ENCODE assay signal across 8 mouse cellular contexts in the genomic region with DNA sequence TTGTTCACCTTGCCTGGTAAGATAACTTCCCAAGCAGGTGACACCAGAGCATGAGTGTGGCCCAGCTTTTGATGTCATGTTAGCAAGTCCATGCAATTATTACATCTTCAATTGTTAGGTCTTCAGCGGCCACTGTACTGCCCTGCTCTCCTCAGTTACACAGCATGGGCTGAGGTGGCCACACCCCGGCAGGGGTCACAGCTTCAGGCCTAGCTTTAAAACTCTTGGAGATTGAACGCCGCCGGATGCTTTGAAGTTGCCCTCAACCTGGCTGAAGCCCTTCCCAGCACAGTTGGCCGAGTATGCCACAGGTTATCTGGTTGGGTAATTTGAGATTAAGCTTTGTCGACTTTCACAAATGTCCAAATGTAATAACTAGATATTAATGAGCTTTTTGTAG. TPM values are rescaled to one million over a fixed set of nuclear protein-coding genes. Genes with fewer than 3 reads are reported as not detected.
A peak's percentile ranks its signal among the peaks of the same experiment; 100 is the strongest.
DNase-seq lines count a peak whose midpoint lies in the region; ATAC-seq lines count a peak whose summit lies in the region.

No protein-coding gene starts in this region.

- no peak for ATAC-seq in cerebellum, adult (ENCODE audit: insufficient number of reproducible peaks, low FRiP score, low TSS enrichment)
- peak; percentile 29 for ATAC-seq in intestine, embryonic 15.5 days
- 0 out of 2 replicates have a peak, but pooled peaks have one; percentile 28 for ATAC-seq in midbrain, embryonic 11.5 days (ENCODE audit: low FRiP score)

- no peak overlapping the region; the same call in 1 of the 2 replicates for H3K27ac ChIP-seq in intestine, embryonic 15.5 days
- no peak overlapping the region for H3K27ac ChIP-seq in midbrain, embryonic 11.5 days (ENCODE audit: low read depth, low read length)

- peak; percentile 10 for DNase-seq in cerebellum, adult 8-10 months
- peak; percentile 33 for DNase-seq in 416B (ENCODE audit: low read depth)
- peak; percentile 9 for DNase-seq in embryo, embryonic 11 days
- no peak for DNase-seq in midbrain, embryonic 11.5 days (ENCODE audit: low spot score, missing footprints)
- no peak for DNase-seq in left cerebral cortex, postnatal 25 days (ENCODE audit: low spot score in 2 of 2)
- no peak for DNase-seq in frontal cortex, postnatal 36 days (ENCODE audit: low spot score in 2 of 2)

- H3K4me3 ChIP-seq in intestine, embryonic 15.5 days (replicated peaks): peak overlapping the region; percentile 97
- peak overlapping the region; percentile 95 for H3K4me3 ChIP-seq in midbrain, embryonic 11.5 days (ENCODE audit: low read depth, low read length)

- peak overlapping the region; percentile 63 for H3K4me2 ChIP-seq in intestine, embryonic 15.5 days (replicated peaks)
- peak overlapping the region; percentile 85 for H3K4me2 ChIP-seq in midbrain, embryonic 11.5 days

- 25% methylated on average over 7 of the region's 7 CpGs for whole genome bisulfite sequencing in intestine, embryonic 15.5 days
- 46% methylated on average over 7 of the region's 7 CpGs for WGBS in midbrain, embryonic 11.5 days

- intact Hi-C loops in left cerebral cortex, postnatal 25 days (cut with DNase I): no loop called here

- peaks cover 12% of the 10 kb centered on the region for H3K4me1 ChIP-seq in intestine, embryonic 15.5 days (replicated peaks)
- peaks cover 10% of the 10 kb centered on the region for H3K4me1 ChIP-seq in midbrain, embryonic 11.5 days (ENCODE audit: control insufficient read depth, insufficient read depth, low read length)

- no peaks in the 10 kb centered on the region for H3K9me3 ChIP-seq in intestine, embryonic 15.5 days
- H3K9me3 ChIP-seq in midbrain, embryonic 11.5 days (ENCODE audit: control insufficient read depth, low read length): no peaks in the 10 kb centered on the region

- H3K27me3 ChIP-seq in intestine, embryonic 15.5 days (replicated peaks): no peaks in the 10 kb centered on the region
- H3K27me3 ChIP-seq in midbrain, embryonic 11.5 days (ENCODE audit: control insufficient read depth, insufficient read depth, low read length): no peaks in the 10 kb centered on the region

- peaks cover 4% of the 10 kb centered on the region for H3K36me3 ChIP-seq in intestine, embryonic 15.5 days
- no peaks in the 10 kb centered on the region; the same call in none of the 2 replicates for H3K36me3 ChIP-seq in midbrain, embryonic 11.5 days (ENCODE audit: control insufficient read depth, insufficient read depth, low read length)

- peak overlapping the region; percentile 86; the same call in 1 of the 2 replicates for H3K9ac ChIP-seq in intestine, embryonic 15.5 days
- H3K9ac ChIP-seq in midbrain, embryonic 11.5 days (ENCODE audit: low read length): peak overlapping the region; percentile 91; the same call in 1 of the 2 replicates

RNA-seq across cellular contexts. Expression of a gene that starts 1.1 kb away (rescaled TPM):
- 30.7 and 33.9 TPM in 2 replicates for polyA plus RNA-seq in intestine, embryonic 15.5 days (2015; fragmentation: Nextera tagmentation; extraction: Ambion mirVana)
- 24.7 and 25.5 TPM in 2 replicates for polyA plus RNA-seq in midbrain, embryonic 11.5 days (2014; fragmentation: Nextera tagmentation; extraction: Ambion mirVana)
- 10 to 100 TPM; 28.2 to 31.0 TPM for total RNA-seq in left cerebral cortex, postnatal 25 days (2021)

RNA-seq across cellular contexts. Expression of a gene that starts 31.6 kb away (rescaled TPM):
- polyA plus RNA-seq in intestine, embryonic 15.5 days (2015; fragmentation: Nextera tagmentation; extraction: Ambion mirVana): 11.0 and 11.9 TPM in 2 replicates
- polyA plus RNA-seq in midbrain, embryonic 11.5 days (2014; fragmentation: Nextera tagmentation; extraction: Ambion mirVana): 23.1 and 23.7 TPM in 2 replicates
- 1 to 10 TPM; 3.9 to 5.6 TPM for total RNA-seq in left cerebral cortex, postnatal 25 days (2021)

RNA-seq across cellular contexts. Expression of a gene that starts 31.7 kb away (rescaled TPM):
- 30.0 and 40.0 TPM in 2 replicates for polyA plus RNA-seq in intestine, embryonic 15.5 days (2015; fragmentation: Nextera tagmentation; extraction: Ambion mirVana)
- polyA plus RNA-seq in midbrain, embryonic 11.5 days (2014; fragmentation: Nextera tagmentation; extraction: Ambion mirVana): 31.8 and 32.9 TPM in 2 replicates
- total RNA-seq in left cerebral cortex, postnatal 25 days (2021): 10 to 100 TPM; 24.8 to 27.2 TPM

RNA-seq across cellular contexts. Expression of a gene that starts 33.1 kb away (rescaled TPM):
- 9.8 and 10.9 TPM in 2 replicates for polyA plus RNA-seq in intestine, embryonic 15.5 days (2015; fragmentation: Nextera tagmentation; extraction: Ambion mirVana)
- polyA plus RNA-seq in midbrain, embryonic 11.5 days (2014; fragmentation: Nextera tagmentation; extraction: Ambion mirVana): 0.14 and 0.18 TPM in 2 replicates
- under 1 TPM; 0.21 to 0.25 TPM for total RNA-seq in left cerebral cortex, postnatal 25 days (2021)

Comparison
In these comparisons a context has a peak if more than half of its experiments do, and no peak if none do; other contexts are left out.
1. DNase-seq: peak in cerebellum, adult 8-10 months (single experiment), 416B (single experiment) and embryo, embryonic 11 days (single experiment); none in midbrain, embryonic 11.5 days (single experiment), left cerebral cortex, postnatal 25 days (0 of 2) and frontal cortex, postnatal 36 days (0 of 2).